Mouse (Mus musculus) erythroblast, embryonic 14.5 days (primary cell): ENCODE data around the gene Neurod2.

ENCODE experiments used
- GATA1 ChIP-seq: IDR thresholded peaks from 2 replicates; pipeline ENCODE4 v1.6.1; 2012; ENCODE audit warnings: low read length, inconsistent platforms, mixed read lengths
- TAL1 ChIP-seq: IDR thresholded peaks from 3 replicates; pipeline ENCODE4 v1.6.1; 2012; ENCODE audit warnings: low read length, inconsistent platforms, mixed read lengths

DNA sequence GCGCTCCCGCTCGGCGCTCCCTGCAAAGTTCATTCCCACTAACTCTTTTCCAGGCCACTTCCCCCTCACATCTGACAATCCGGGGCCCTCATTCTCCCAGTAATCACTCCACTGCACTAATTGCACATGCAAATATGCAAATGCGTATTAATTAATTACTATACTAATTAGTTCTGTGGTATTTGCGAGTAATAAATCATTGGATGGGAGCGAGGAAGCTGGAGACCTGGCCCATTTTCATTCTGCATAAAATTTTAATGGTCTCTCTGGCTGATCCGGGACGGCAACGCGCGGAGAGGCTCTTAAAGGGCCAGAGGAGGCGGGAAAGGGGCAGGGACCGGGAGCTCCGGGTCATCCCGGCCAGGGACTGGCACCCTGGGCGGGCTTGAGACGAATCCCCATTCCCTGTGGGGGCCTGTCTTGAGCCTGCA lies 9.6 kb upstream of the Neurod2 start:
- TF ChIP-seq GATA1 = no peak
- no peak for TF ChIP-seq TAL1
